Mouse (Mus musculus): ENCODE results near the gene Agap1.

- TF ChIP-seq CTCF (IDR thresholded peaks at IDR 0.05; ENCODE audit: control insufficient read depth, insufficient read depth, low read length) (no peak), POLR2A (IDR thresholded peaks at IDR 0.05; ENCODE audit: borderline replicate concordance, control insufficient read depth, low read depth, low read length) (no peak)
These were observed 474.6 kb downstream of the Agap1 start for GRCm38 (mm10) chr1:89929181-89929580.

Data from bone marrow, adult 2 months (tissue).